Mouse (Mus musculus): ENCODE measurements around the gene Rpgrip1l. TPM values are rescaled to one million over a fixed set of nuclear protein-coding genes. Genes with fewer than 3 reads are reported as not detected.

The Rpgrip1l gene
- total RNA-seq, 1 experiment from 2014 or later = 1.6 TPM

GRCm38 (mm10) chr8:91227421-91227841, 85.6 kb downstream of the Rpgrip1l start:
- no peak for ATAC-seq (replicated peaks; ENCODE audit: insufficient number of reproducible peaks, low FRiP score, low TSS enrichment, poor library complexity, severe bottlenecking)

GRCm38 (mm10) chr8:91224227-91224626, 88.8 kb downstream of the Rpgrip1l start:
- no peak for ATAC-seq (replicated peaks; ENCODE audit: insufficient number of reproducible peaks, low FRiP score, low TSS enrichment, poor library complexity, severe bottlenecking)

GRCm38 (mm10) chr8:91221841-91222240, 91.2 kb downstream of the Rpgrip1l start:
- no peak for ATAC-seq (replicated peaks; ENCODE audit: insufficient number of reproducible peaks, low FRiP score, low TSS enrichment, poor library complexity, severe bottlenecking)

- ATAC-seq (replicated peaks; ENCODE audit: insufficient number of reproducible peaks, low FRiP score, low TSS enrichment, poor library complexity, severe bottlenecking) = no peak
Measured at GRCm38 (mm10) chr8:91218271-91218670, 94.8 kb downstream of the Rpgrip1l start.

GRCm38 (mm10) chr8:91217062-91217905, 95.8 kb downstream of the Rpgrip1l start:
- no peak for ATAC-seq (replicated peaks; ENCODE audit: insufficient number of reproducible peaks, low FRiP score, low TSS enrichment, poor library complexity, severe bottlenecking)

GRCm38 (mm10) chr8:91214287-91214686, 98.8 kb downstream of the Rpgrip1l start:
- no peak for ATAC-seq (replicated peaks; ENCODE audit: insufficient number of reproducible peaks, low FRiP score, low TSS enrichment, poor library complexity, severe bottlenecking)

- no peak for ATAC-seq (replicated peaks; ENCODE audit: insufficient number of reproducible peaks, low FRiP score, low TSS enrichment, poor library complexity, severe bottlenecking)
Measured at GRCm38 (mm10) chr8:91212948-91213347, 100.1 kb downstream of the Rpgrip1l start.

- ATAC-seq (replicated peaks; ENCODE audit: insufficient number of reproducible peaks, low FRiP score, low TSS enrichment, poor library complexity, severe bottlenecking) = no peak
Measured at GRCm38 (mm10) chr8:91209658-91210057, 103.4 kb downstream of the Rpgrip1l start.

- ATAC-seq (replicated peaks; ENCODE audit: insufficient number of reproducible peaks, low FRiP score, low TSS enrichment, poor library complexity, severe bottlenecking) = no peak
Measured at GRCm38 (mm10) chr8:91207676-91208075, 105.4 kb downstream of the Rpgrip1l start.

- ATAC-seq (replicated peaks; ENCODE audit: insufficient number of reproducible peaks, low FRiP score, low TSS enrichment, poor library complexity, severe bottlenecking) = no peak
Measured at GRCm38 (mm10) chr8:91205897-91206296, 107.2 kb downstream of the Rpgrip1l start.

GRCm38 (mm10) chr8:91201184-91201583, 111.9 kb downstream of the Rpgrip1l start:
- no peak for ATAC-seq (replicated peaks; ENCODE audit: insufficient number of reproducible peaks, low FRiP score, low TSS enrichment, poor library complexity, severe bottlenecking)

- ATAC-seq (replicated peaks; ENCODE audit: insufficient number of reproducible peaks, low FRiP score, low TSS enrichment, poor library complexity, severe bottlenecking) = no peak
Measured at GRCm38 (mm10) chr8:91199876-91200275, 113.2 kb downstream of the Rpgrip1l start, which contains the start of gene Aktip. Gene Aktip, minus strand, starts transcription at chr8:91199976.

- ATAC-seq (replicated peaks; ENCODE audit: insufficient number of reproducible peaks, low FRiP score, low TSS enrichment, poor library complexity, severe bottlenecking) = no peak
Measured at GRCm38 (mm10) chr8:91198036-91198435, 115.0 kb downstream of the Rpgrip1l start.

GRCm38 (mm10) chr8:91197233-91197632, 115.8 kb downstream of the Rpgrip1l start:
- ATAC-seq (replicated peaks; ENCODE audit: insufficient number of reproducible peaks, low FRiP score, low TSS enrichment, poor library complexity, severe bottlenecking) = no peak

GRCm38 (mm10) chr8:91196661-91197060, 116.4 kb downstream of the Rpgrip1l start:
- no peak for ATAC-seq (replicated peaks; ENCODE audit: insufficient number of reproducible peaks, low FRiP score, low TSS enrichment, poor library complexity, severe bottlenecking)

- no peak for ATAC-seq (replicated peaks; ENCODE audit: insufficient number of reproducible peaks, low FRiP score, low TSS enrichment, poor library complexity, severe bottlenecking)
Measured at GRCm38 (mm10) chr8:91194081-91194480, 119.0 kb downstream of the Rpgrip1l start.

GRCm38 (mm10) chr8:91192941-91193340, 120.1 kb downstream of the Rpgrip1l start:
- no peak for ATAC-seq (replicated peaks; ENCODE audit: insufficient number of reproducible peaks, low FRiP score, low TSS enrichment, poor library complexity, severe bottlenecking)

- ATAC-seq (replicated peaks; ENCODE audit: insufficient number of reproducible peaks, low FRiP score, low TSS enrichment, poor library complexity, severe bottlenecking) = no peak
Measured at GRCm38 (mm10) chr8:91190816-91191340, 122.2 kb downstream of the Rpgrip1l start.

- ATAC-seq (replicated peaks; ENCODE audit: insufficient number of reproducible peaks, low FRiP score, low TSS enrichment, poor library complexity, severe bottlenecking) = no peak
Measured at GRCm38 (mm10) chr8:91188152-91188551, 124.9 kb downstream of the Rpgrip1l start.

GRCm38 (mm10) chr8:91186372-91186771, 126.7 kb downstream of the Rpgrip1l start:
- ATAC-seq (replicated peaks; ENCODE audit: insufficient number of reproducible peaks, low FRiP score, low TSS enrichment, poor library complexity, severe bottlenecking) = no peak

All from monocyte, adult 5-6 weeks (primary cell).